Mouse (Mus musculus) NIH3T3 (cell line): ENCODE data around the gene Spata7.
A peak's percentile ranks its signal among the peaks of the same experiment; 100 is the strongest.

Source experiments
- DNase-seq: peaks from one replicate; pipeline ENCODE4 v3.0.0-alpha.2; 2012; ENCODE audit warnings: low read depth

Spata7 gene

GRCm38 (mm10) chr12:98673879-98674278 lies 45.9 kb downstream of the Spata7 start:
- no peak for DNase-seq

GRCm38 (mm10) chr12:98674627-98675143 lies 46.7 kb downstream of the Spata7 start:
- DNase-seq = peak; percentile 72

GRCm38 (mm10) chr12:98676861-98677260 lies 48.9 kb downstream of the Spata7 start:
- no peak for DNase-seq

- DNase-seq = no peak
Measured at GRCm38 (mm10) chr12:98677336-98677735, 49.4 kb downstream of the Spata7 start.

- no peak for DNase-seq
Measured at GRCm38 (mm10) chr12:98679906-98680305, 51.9 kb downstream of the Spata7 start.

- no peak for DNase-seq
Measured at GRCm38 (mm10) chr12:98682196-98682595, 54.2 kb downstream of the Spata7 start.

GRCm38 (mm10) chr12:98683171-98683570 lies 55.2 kb downstream of the Spata7 start:
- no peak for DNase-seq

DNA sequence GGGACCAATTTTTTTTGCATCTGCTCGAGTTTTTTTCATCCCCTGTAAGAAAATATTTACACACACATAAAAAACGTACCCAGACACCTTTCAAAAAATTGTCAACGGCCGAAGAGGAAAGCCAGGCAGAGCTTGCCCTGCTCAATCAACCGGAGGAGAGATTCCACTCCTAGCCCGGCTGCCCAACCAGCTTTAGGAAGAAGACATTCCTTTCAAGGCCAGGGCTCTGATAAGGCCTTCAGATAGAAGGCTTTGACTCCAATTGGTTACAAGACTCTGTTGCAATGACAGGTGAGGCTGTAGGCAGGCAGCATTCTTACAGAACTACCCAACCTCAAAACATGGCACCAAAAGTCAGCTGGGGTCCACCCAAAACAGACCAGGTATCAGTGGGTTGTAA lies 55.6 kb downstream of the Spata7 start:
- no peak for DNase-seq

- DNase-seq = no peak
Measured at GRCm38 (mm10) chr12:98690230-98690629, 62.3 kb downstream of the Spata7 start.

DNA sequence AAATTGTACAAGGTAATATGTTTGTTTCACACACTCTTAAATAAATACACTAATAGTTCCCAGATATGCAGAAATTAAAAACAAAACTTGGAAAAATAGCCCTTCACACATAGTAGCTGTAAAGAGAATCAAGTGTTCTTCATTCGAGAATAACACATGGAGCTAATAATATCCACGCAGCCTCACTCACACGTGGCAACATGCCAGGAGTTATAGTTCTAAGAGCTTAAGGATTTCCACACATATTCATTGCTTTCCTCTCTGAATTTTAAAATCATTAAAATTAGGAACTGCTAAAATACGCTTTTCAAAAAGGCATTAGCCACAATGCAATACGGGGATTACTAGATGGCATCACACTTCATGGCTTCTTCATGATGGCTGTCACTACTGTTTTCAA lies 69.2 kb downstream of the Spata7 start:
- DNase-seq = peak; percentile 72

- no peak for DNase-seq
Measured at GRCm38 (mm10) chr12:98701564-98701963, 73.6 kb downstream of the Spata7 start.

DNA sequence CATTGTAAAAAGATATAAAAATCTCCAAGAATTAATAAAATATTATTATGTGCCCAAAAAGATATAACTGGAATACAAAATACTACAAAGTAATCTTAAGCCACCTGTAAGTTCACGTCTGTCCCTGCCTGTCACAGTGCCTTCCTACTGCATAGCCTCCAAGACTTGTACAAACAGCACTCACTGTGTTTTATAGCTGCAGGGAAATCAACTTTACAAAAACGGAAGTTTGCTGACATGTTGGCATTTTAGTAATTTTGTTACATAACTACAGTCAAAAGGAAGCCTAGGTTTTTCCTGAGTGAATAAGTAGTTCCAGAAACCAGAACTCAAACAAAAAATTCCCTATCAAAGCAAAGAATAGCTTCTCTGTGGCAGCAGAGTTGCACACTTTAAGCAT lies 75.6 kb downstream of the Spata7 start:
- DNase-seq = no peak

DNA sequence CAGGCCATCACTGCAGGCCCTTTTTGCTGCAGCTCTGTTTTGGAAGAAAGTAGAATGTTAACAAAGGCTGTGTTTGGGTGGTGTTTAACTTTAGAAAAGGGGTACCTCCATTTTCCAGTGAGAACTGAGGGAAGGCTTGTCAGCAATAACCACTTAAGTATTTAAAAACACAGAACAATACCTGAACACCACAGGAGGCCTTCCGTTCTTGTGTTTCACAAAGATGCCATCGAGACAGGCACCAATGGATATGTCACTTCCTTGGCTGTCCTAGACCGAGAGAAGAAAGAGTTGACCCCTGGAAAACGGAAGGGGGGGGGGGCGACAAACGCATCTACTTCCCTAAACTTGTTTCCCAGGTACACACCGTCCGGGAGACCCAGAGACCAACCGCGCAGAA lies 76.0 kb downstream of the Spata7 start:
- no peak for DNase-seq

GRCm38 (mm10) chr12:98712819-98713218 lies 84.9 kb downstream of the Spata7 start:
- DNase-seq = no peak

- DNase-seq = peak; percentile 76
Measured at GRCm38 (mm10) chr12:98713621-98714103, 85.7 kb downstream of the Spata7 start.

GRCm38 (mm10) chr12:98714757-98715156 lies 86.8 kb downstream of the Spata7 start:
- peak; percentile 41 for DNase-seq

DNA sequence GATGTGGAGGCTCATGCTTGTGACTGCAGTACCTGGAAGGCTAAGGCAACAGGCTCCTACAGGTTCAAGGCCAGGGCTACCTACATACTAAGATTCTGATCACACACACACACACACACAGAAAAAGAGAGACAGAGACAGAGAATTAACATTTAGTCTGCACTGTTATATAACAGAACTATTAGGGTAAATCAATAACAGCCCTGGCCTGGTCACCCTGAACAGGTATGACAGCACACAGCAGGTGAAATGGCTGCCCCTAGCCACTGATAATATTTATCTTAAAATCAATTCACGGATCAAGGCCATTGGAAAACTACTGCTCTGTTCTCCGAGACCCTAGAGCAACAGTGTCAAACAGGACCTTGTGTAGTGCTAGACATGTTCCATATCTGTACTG lies 88.2 kb downstream of the Spata7 start:
- no peak for DNase-seq
